Mouse (Mus musculus) c-Kit-positive CD71-negative TER-119-negative erythroid progenitor cells, embryonic 14.5 days (primary cell): ENCODE data around the gene Nlrc4.
A peak's percentile ranks its signal among the peaks of the same experiment; 100 is the strongest.

Source experiments
- DNase-seq: peaks from one replicate; pipeline ENCODE4 v3.0.0-alpha.2; 2013; ENCODE audit warnings: low read depth

The Nlrc4 gene

GRCm38 (mm10) chr17:74430074-74430473, 28.9 kb downstream of the Nlrc4 start:
- no peak for DNase-seq

DNA sequence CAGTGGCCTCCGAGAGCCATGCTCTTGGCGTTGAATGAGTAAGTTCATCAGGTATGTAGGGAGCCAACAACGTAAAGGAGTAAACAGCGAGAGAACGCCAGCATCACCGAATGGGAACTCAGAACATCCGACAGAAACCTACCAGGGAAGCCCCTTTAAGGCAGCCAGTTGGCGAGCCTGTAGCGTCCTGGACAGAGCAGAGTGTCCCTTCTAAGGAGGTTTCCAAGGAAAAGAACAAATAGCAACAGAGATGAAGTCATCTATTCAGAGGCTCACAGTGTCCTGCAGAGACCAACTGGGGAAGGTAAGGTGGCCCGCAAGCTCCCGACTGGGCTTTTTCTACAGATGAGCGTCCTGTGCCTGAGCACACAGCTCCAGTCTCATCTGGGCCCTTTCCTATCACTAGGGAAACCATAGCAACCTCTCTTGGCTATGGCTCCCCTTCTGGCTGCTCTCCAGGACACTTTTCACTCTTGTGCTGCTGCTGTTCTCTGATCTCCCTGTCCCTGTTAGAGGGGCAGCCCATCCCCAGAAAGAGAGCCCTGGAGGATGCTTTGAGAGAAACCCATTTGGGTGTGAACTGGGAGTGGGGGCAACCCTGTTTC, 34.4 kb downstream of the Nlrc4 start:
- no peak for DNase-seq

DNA sequence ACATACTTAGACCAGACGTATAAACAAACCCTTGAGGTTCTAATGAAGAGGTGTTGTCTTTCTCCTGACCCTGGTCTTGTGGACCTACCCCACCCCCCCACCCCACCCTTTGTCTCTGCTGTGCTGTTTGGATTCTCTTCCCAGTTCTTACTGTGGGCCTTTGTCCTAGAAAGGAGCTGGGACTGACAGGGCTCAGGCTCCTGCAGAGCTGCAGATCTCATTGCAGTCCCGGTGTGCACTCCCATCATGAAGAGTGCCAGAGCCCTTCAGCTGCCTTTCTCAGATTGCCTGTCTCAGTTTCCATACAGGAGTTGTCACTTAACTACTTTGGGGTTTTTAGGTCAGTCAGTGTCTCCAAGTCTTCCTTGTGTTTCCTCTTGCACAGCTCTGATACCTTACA, 38.3 kb downstream of the Nlrc4 start:
- no peak for DNase-seq

DNA sequence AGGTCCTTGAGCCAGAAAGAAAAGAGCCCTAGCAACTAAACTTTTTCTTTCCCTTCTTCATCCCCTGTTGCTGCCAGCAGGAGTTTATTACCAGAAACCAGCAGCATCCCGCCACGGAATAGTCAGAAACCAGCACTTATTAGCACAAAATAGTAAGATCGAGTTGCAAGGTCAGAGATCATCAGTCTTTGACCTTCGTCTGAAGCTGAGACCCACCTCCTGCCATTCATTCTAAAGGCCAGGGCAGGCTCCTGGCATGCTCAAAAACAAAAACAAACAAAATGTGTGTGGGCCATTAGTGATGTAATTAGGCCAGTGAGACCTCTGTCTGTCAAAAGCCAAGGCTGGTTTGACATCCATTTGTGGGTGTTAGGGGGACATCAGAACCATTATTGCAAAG, 40.8 kb downstream of the Nlrc4 start:
- DNase-seq = no peak

GRCm38 (mm10) chr17:74416841-74417360, 42.0 kb downstream of the Nlrc4 start:
- DNase-seq = no peak

DNA sequence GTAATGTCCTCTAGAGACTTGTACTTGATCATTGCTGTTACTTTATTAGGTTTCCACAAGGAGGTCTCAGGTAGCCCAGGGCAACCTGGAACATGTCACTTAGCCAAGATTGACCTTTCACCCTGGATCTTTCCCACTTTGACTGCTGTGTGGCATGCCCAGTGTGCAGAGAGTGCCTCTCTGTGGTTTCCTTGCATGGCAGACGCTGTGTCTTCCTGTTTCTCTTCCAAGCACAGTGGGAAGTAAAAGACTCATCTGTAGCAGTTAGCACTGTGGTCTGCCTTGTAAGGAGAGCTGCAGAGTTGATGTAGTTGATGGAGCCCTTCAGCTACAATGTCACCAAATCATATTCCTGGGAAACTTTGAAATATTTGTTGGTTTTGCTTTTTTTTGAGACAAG, 44.3 kb downstream of the Nlrc4 start:
- no peak for DNase-seq

GRCm38 (mm10) chr17:74413324-74413723, 45.6 kb downstream of the Nlrc4 start:
- no peak for DNase-seq

DNA sequence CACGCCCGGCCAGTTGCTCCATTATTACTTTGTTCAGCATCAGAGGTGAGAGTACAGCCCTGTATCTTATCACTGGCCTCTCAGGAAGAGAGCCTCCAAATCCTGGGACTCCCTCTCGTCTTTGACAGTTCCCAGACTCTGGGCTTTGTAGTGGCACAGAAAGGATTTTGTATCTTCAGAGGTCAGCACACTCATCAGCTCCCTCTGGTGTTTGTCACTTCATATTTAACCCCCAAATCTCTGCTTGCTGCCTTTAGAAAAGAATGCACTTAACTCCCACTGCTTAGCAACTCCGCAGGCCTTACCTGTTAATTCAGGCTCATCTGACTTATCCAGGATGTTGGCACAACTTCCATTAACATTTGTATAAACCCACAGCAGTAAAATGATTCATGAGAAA, 49.2 kb downstream of the Nlrc4 start:
- DNase-seq = no peak

DNA sequence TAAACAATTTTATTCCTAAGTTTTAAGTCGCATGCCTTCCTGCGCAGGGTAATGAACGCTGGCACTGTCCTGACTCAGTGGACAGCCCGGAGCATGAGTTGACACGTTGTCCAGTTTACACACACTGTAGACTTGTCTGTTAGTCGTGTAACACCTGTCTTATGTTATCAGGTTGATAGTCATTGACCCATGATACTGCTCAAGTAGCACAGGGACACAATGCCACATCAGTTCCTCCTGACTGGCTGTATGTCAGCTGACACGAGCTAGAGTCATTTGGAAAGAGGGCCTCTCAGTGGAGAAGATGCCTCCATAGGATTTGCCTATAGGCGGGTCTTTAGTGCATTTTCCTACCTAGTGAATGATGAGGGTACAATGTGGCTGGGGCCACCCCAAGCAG, 52.5 kb downstream of the Nlrc4 start:
- no peak for DNase-seq

DNA sequence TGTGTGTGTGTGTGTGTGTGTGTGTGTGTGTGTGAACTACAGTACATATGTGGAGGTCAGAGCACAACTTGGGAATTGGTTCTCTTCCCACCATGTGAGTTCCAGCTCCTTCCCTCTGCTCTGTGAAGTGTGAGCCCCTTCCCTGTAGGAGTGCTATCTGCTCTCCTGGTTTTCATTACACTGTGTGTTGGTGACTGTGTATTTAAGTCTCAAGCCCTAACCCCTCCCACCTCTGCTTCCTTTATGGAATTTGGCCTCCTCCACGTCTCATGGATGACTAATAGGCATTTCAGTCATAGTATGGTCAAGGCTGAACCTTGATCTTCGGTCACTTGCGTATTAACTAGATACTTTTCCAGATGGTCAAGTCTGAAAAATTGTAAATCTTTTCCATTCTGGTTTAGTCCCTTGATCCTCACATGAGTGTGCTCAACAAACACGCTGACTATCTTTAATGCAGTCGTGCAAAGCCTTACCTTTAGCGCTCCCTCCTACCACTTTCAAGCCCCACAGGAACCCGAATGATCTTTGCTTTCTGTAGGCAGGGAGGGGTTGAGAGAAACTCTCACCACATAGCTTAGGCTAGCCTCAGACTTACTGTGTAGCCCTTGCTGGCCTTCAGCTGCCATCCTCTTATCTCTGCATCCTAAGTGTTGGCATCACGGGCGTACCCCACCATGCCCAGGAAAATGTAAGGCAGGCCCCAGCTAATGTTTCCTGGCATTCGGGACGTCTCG, 56.3 kb downstream of the Nlrc4 start:
- DNase-seq = no peak

- DNase-seq = no peak
These were observed 61.8 kb downstream of the Nlrc4 start for GRCm38 (mm10) chr17:74397173-74397572.

- no peak for DNase-seq
These were observed 62.2 kb downstream of the Nlrc4 start for GRCm38 (mm10) chr17:74396766-74397165.

DNA sequence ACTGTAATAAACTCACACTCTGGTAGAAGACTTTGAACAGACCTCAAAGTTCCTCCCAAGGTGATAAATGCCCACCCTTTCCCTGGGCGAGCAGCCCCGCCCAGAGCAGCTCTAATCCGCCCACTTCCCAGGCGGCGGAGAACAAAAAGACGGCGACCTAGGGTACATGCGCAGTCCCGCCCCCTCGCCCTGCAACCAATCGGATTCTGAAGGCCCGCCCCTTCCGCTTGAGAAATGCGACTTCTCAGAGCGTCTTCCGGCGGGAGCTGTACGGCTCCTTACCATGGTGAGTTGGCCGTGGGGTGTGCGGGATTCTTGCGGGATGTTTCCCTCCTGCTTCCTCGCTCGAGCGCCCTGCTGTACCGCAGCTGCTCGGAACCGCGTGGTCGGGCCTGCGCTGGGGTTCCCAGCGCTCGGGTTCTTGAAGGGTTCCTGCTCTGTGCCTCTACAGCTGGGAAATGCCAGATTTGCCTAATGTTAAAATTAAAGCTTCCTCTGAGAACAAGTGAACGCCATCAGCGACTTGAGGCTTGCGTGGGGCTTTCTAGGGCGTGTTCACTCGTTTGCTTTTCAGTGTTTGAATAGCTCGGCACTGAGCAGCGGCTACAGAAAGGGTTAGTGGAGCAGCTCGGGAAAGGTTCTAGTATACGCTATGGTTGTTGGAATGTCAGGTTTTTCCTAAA, 63.4 kb downstream of the Nlrc4 start, which contains the start of gene Slc30a6:
Gene Slc30a6, plus strand, starts transcription at position 226 of the 683 bp plus-strand sequence.
- peak; percentile 96 for DNase-seq

- no peak for DNase-seq
These were observed 64.1 kb downstream of the Nlrc4 start for GRCm38 (mm10) chr17:74394855-74395254.

GRCm38 (mm10) chr17:74394381-74394780, 64.6 kb downstream of the Nlrc4 start:
- DNase-seq = no peak

GRCm38 (mm10) chr17:74389847-74390246, 69.1 kb downstream of the Nlrc4 start:
- DNase-seq = no peak

GRCm38 (mm10) chr17:74386657-74387056, 72.3 kb downstream of the Nlrc4 start:
- DNase-seq = no peak

DNA sequence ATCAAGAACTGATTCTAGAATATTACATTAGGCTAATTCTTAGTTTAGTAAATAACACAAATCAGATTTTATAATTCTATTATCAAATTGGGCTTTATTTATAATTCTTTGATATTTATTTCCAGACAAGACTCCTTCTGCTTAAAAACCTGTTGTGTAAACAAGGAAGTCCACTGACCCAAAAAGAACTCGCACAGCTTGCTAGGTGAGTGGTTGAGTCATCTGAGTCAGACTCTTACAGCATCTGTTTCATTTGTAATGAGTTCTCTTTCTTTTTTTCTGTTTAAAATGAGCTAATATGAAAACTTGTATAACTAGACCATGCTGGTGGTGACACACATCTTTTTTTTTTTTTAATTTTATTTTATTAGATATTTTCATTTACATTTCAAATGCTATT, 82.0 kb downstream of the Nlrc4 start:
- no peak for DNase-seq
